Mouse (Mus musculus): ENCODE measurements around the gene Zfp185. TPM values are rescaled to one million over a fixed set of nuclear protein-coding genes. Genes with fewer than 3 reads are reported as not detected.

The Zfp185 gene
- 1.2 and 1.7 TPM in 2 replicates for polyA plus RNA-seq (2012; rRNA removed)

GRCm38 (mm10) chrX:72986841-72987519, at the start of gene Zfp185:
Gene Zfp185, plus strand, starts transcription at chrX:72987339.

DNA sequence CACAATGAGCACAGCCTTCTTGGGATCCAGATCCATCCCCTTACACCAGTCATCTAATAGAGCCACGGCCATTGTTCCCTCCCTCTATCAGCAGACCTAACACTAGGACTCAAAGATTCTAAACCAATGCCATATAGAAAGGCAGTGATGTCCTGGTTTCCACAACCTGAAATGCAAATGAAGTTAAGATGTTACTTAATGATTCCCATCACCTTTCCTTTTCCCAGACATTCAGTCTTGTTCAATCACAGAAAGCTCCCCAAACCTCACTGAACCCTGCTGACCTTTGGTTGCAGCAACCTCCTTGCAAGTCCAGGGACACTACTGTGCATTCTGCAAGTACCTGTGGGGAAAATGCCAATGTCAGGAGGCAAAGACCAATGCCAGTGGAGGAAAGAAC, 49.9 kb downstream of the Zfp185 start, which contains the start of gene Pnma5:
Pnma5 (minus strand) TSS at position 101 of the 400 bp plus-strand sequence.

DNA sequence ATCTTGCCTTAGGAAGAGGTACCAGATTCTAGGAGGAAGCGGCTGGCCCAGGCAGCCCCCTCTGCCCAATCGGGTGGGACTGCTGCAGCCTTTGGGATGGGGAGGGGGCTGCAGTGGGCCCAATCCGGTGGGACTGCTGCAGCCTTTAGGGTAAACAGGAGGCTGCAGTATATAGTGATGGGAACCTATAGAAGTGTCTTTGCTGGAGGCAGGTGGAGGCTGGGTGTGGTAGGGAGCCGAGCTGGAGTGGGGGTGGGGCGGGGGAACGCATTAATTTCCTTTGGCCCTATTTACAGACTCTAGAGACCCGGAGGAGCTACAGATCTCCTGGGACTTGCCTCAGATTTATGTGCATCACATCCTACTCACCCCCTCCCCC, 77.3 kb downstream of the Zfp185 start, which contains the start of gene Pnma3:
Pnma3 (plus strand) TSS at position 373 of the 379 bp plus-strand sequence.

Other genes starting within 250 kb of the Zfp185 start
- gene Gabrq, start 162.2 kb upstream of the Zfp185 start, polyA plus RNA-seq (2012; rRNA removed) = 4.4 TPM in 2 replicates
- 42.6 and 49.1 TPM in 2 replicates for gene Cetn2, start 68.9 kb upstream of the Zfp185 start, polyA plus RNA-seq (2012; rRNA removed)
- 63.5 and 64.4 TPM in 2 replicates for gene Nsdhl, start 68.8 kb upstream of the Zfp185 start, polyA plus RNA-seq (2012; rRNA removed)
- 0.35 and 0.40 TPM in 2 replicates for gene Pnma5, start 49.8 kb downstream of the Zfp185 start, polyA plus RNA-seq (2012; rRNA removed)
- 22.8 and 27.1 TPM in 2 replicates for gene Pnma3, start 77.4 kb downstream of the Zfp185 start, polyA plus RNA-seq (2012; rRNA removed)
- 0.16 and 0.57 TPM in 2 replicates for gene Xlr4a, start 95.1 kb downstream of the Zfp185 start, polyA plus RNA-seq (2012; rRNA removed)
- gene Xlr3a, start 109.8 kb downstream of the Zfp185 start, polyA plus RNA-seq (2012; rRNA removed) = 2.3 and 2.4 TPM in 2 replicates
- 0.95 and 1.1 TPM in 2 replicates for gene Gm14685, start 129.7 kb downstream of the Zfp185 start, polyA plus RNA-seq (2012; rRNA removed)
- not detected in 2 replicates for gene Xlr5b, start 161.5 kb downstream of the Zfp185 start, polyA plus RNA-seq (2012; rRNA removed)
- gene DXBay18, start 162.1 kb downstream of the Zfp185 start, polyA plus RNA-seq (2012; rRNA removed) = 1.2 TPM in 2 replicates
- not detected in 2 replicates for gene Spin2d, start 189.7 kb downstream of the Zfp185 start, polyA plus RNA-seq (2012; rRNA removed)
- gene Xlr3b, start 204.9 kb downstream of the Zfp185 start, polyA plus RNA-seq (2012; rRNA removed) = 3.5 and 7.2 TPM in 2 replicates
- 0.13 and 0.47 TPM in 2 replicates for gene Xlr4b, start 227.0 kb downstream of the Zfp185 start, polyA plus RNA-seq (2012; rRNA removed)
- gene F8a, start 241.0 kb downstream of the Zfp185 start, polyA plus RNA-seq (2012; rRNA removed) = 13.1 and 15.3 TPM in 2 replicates

All from central nervous system, embryonic 18 days (tissue).